Mouse (Mus musculus): ENCODE data around the gene Olfr1356. TPM values are rescaled to one million over a fixed set of nuclear protein-coding genes. Genes with fewer than 3 reads are reported as not detected.
A peak's percentile ranks its signal among the peaks of the same experiment; 100 is the strongest.
"Not testable (repeated sequence)": the region's sequence is repeated elsewhere in the genome, so short reads cannot be mapped to it uniquely, and the experiment has no call there.

Olfr1356 gene
- not detected in 2 replicates for polyA plus RNA-seq (2015; fragmentation: Nextera tagmentation; extraction: Ambion mirVana)

DNA sequence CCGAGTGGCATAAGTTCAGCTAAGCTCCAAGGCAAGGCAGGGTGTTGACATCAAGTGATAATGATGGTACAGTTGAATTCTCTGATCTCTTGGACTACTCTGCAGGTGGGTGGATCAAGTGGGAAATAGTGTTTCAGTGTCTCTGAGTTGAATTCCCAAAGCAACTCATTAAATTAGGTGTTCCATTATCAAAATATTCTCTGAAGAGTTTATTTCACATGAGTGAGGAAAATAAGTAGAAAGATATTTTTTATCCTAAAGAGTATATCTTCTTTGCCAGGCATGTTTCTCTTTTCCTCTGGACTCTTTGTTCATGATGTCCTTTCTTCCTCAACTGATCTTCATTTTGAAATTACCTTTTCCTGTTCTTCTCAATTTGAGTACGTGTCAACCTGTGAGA lies at the start of gene Olfr1356:
Olfr1356 (minus strand) TSS at position 101 of the 400 bp plus-strand sequence.
- no peak for ATAC-seq
- Histone ChIP-seq H3K9me3 (ENCODE audit: control insufficient read depth, low read length) (no peaks in the 10 kb centered on the region), H3K27ac (ENCODE audit: low read length) (no peak within 1 kb of the TSS), H3K27me3 (replicated peaks; ENCODE audit: control insufficient read depth, insufficient read depth, low read length) (no peaks in the 10 kb centered on the region), H3K4me2 (ENCODE audit: low read length) (no peak within 1 kb of the TSS), H3K4me1 (replicated peaks; ENCODE audit: control insufficient read depth, insufficient read depth, low read length) (no peaks in the 10 kb centered on the region), H3K4me3 (replicated peaks; ENCODE audit: low read length) (no peak within 1 kb of the TSS), H3K36me3 (ENCODE audit: control insufficient read depth, insufficient read depth) (no peaks in the 10 kb centered on the region), H3K9ac (replicated peaks; ENCODE audit: low read depth, low read length) (no peak within 1 kb of the TSS)
- 86% methylated on average over 2 of the region's 2 CpGs for WGBS

DNA sequence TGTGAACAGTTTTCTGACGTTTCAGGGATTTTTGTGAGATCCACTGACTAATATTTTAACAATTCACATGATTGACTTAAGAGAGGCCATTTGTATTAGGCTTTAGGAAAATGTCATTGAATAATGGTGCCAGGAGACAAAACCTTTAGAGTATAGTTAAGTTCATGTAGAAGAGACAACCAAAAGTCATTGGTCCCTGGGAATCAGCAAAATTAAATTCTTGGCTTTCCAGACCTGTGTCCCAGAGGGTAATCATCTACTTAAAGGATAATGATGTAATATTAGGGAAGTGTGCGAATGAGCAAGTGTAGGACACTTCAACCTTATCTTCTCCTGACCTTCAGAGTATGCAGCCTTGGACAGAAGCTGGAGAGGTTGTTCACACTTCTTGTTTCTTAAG lies 23.3 kb upstream of the Olfr1356 start, which contains the start of gene Olfr1355:
Olfr1355 (plus strand) TSS at position 301 of the 400 bp plus-strand sequence.
- no peak within 1 kb of the TSS for H3K4me2 ChIP-seq (ENCODE audit: low read length)
- no peak for ATAC-seq
- H3K36me3 ChIP-seq (ENCODE audit: control insufficient read depth, insufficient read depth) = no peaks in the 10 kb centered on the region
- H3K27me3 ChIP-seq (replicated peaks; ENCODE audit: control insufficient read depth, insufficient read depth, low read length) = no peaks in the 10 kb centered on the region
- H3K4me3 ChIP-seq (replicated peaks; ENCODE audit: low read length) = no peak within 1 kb of the TSS
- no peak within 1 kb of the TSS for H3K9ac ChIP-seq (replicated peaks; ENCODE audit: low read depth, low read length)
- no peaks in the 10 kb centered on the region for H3K4me1 ChIP-seq (replicated peaks; ENCODE audit: control insufficient read depth, insufficient read depth, low read length)
- peaks cover 3% of the 10 kb centered on the region; the same call in 1 of the 2 replicates for H3K9me3 ChIP-seq (ENCODE audit: control insufficient read depth, low read length)
- no peak within 1 kb of the TSS for H3K27ac ChIP-seq (ENCODE audit: low read length)
- 70% methylated on average over 2 of the region's 2 CpGs for WGBS

DNA sequence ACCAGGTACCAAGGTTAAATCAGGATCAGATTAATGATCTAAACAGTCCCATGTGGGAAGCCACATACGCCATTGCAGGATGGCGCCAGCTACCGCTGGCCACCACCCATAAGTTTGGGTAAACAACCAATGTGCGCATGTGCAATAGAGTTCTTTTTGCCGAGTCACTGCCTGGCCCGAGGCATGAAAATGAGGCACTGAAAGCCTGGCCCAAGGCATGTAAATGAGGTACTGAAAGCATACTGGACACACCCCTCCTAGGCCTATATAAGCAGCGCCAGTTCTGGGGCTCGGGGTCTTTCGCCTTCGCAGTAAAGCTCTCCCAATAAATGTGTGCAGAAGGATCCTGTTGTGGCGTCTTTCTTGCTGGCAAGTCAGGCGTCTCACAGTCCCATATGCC lies 11.5 kb downstream of the Olfr1356 start:
- H3K27me3 ChIP-seq (replicated peaks; ENCODE audit: control insufficient read depth, insufficient read depth, low read length); H3K27ac ChIP-seq (ENCODE audit: low read length); H3K36me3 ChIP-seq (ENCODE audit: control insufficient read depth, insufficient read depth); H3K9ac ChIP-seq (replicated peaks; ENCODE audit: low read depth, low read length); H3K9me3 ChIP-seq (ENCODE audit: control insufficient read depth, low read length); H3K4me1 ChIP-seq (replicated peaks; ENCODE audit: control insufficient read depth, insufficient read depth, low read length); H3K4me3 ChIP-seq (replicated peaks; ENCODE audit: low read length); H3K4me2 ChIP-seq (ENCODE audit: low read length); ATAC-seq: not testable (repeated sequence)
- 92% methylated on average over 12 of the region's 12 CpGs for WGBS

DNA sequence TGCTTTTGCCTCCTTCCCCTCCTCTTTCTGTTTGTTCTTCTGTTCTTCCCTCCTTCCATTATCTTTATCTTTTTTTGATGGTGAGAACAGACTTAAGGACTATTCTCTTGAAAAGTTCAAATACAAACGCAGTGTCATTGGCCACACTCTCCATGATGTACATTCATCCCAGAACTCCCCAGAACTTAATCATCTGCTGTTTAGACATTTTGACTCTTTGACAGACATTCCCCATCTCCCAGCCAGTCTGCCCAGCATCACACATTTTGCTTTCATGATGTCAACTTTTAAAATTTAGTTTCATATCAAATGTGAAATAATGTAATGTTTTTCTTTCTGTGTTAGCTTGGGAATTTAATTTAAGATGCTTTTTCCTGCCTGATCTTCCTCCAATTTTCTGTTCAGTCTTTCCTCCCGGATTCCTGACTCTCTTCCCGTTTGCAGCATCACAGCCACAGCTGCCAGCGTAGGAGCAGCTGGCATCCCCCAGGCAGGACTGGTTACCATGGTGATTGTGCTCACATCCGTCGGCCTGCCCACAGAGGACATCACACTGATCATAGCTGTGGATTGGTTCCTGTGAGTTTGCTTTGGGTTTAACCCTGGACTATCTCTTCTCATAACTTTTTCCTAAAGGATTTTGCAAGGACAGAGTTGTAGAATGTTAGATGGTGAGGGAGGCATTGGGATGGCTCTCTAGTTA lies 39.5 kb downstream of the Olfr1356 start:
- Histone ChIP-seq H3K9ac (replicated peaks; ENCODE audit: low read depth, low read length) (no peak overlapping the region), H3K27me3 (replicated peaks; ENCODE audit: control insufficient read depth, insufficient read depth, low read length) (no peaks in the 10 kb centered on the region), H3K9me3 (ENCODE audit: control insufficient read depth, low read length) (no peaks in the 10 kb centered on the region), H3K36me3 (ENCODE audit: control insufficient read depth, insufficient read depth) (no peaks in the 10 kb centered on the region), H3K4me2 (ENCODE audit: low read length) (no peak overlapping the region), H3K27ac (ENCODE audit: low read length) (no peak overlapping the region), H3K4me3 (replicated peaks; ENCODE audit: low read length) (no peak overlapping the region), H3K4me1 (replicated peaks; ENCODE audit: control insufficient read depth, insufficient read depth, low read length) (no peaks in the 10 kb centered on the region; the same call in 1 of the 2 replicates)
- ATAC-seq = peak; percentile 89
- 31% methylated on average over 6 of the region's 6 CpGs for WGBS

DNA sequence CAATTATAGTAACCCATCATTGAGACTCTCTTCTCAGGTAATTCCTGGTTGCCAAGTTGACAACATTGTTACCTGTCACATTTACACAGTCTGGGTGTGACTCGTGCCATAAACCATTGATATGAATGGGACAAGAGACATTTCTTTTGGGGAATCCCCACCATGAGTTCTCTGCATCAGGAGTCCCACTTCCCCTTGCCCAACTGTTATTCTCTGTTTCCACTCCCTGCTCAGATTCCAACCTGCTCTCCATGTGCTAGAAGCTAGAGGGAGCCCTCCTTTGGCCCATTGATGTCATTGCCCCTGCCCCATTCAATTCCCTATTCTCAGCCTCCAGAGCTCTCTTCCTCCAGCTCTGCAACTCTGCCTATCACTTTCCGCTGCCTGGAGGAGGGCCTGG lies 50.5 kb downstream of the Olfr1356 start:
- Histone ChIP-seq H3K4me1 (replicated peaks; ENCODE audit: control insufficient read depth, insufficient read depth, low read length) (no peaks in the 10 kb centered on the region), H3K4me2 (ENCODE audit: low read length) (no peak overlapping the region), H3K36me3 (ENCODE audit: control insufficient read depth, insufficient read depth) (no peaks in the 10 kb centered on the region), H3K9me3 (ENCODE audit: control insufficient read depth, low read length) (no peaks in the 10 kb centered on the region), H3K4me3 (replicated peaks; ENCODE audit: low read length) (no peak overlapping the region), H3K9ac (replicated peaks; ENCODE audit: low read depth, low read length) (no peak overlapping the region), H3K27me3 (replicated peaks; ENCODE audit: control insufficient read depth, insufficient read depth, low read length) (no peaks in the 10 kb centered on the region), H3K27ac (ENCODE audit: low read length) (no peak overlapping the region)
- 81% methylated on average over 2 of the region's 2 CpGs for WGBS
- ATAC-seq = no peak

Other genes with a start within 250 kb of the Olfr1356 start
- gene Olfr1357, start 234.1 kb downstream of the Olfr1356 start, polyA plus RNA-seq (2015; fragmentation: Nextera tagmentation; extraction: Ambion mirVana) = not detected in 2 replicates
- 0.11 TPM in 1 of 2 replicates, not detected in the other for gene Casp14, start 133.9 kb downstream of the Olfr1356 start, polyA plus RNA-seq (2015; fragmentation: Nextera tagmentation; extraction: Ambion mirVana)
- 0.39 and 0.41 TPM in 2 replicates for gene Ccdc105, start 99.1 kb downstream of the Olfr1356 start, polyA plus RNA-seq (2015; fragmentation: Nextera tagmentation; extraction: Ambion mirVana)
- gene Slc1a6, start 71.7 kb downstream of the Olfr1356 start, polyA plus RNA-seq (2015; fragmentation: Nextera tagmentation; extraction: Ambion mirVana) = 5.4 and 7.4 TPM in 2 replicates
- not detected in 2 replicates for gene Olfr1355, start 23.4 kb upstream of the Olfr1356 start, polyA plus RNA-seq (2015; fragmentation: Nextera tagmentation; extraction: Ambion mirVana)
- gene Olfr1354, start 61.0 kb upstream of the Olfr1356 start, polyA plus RNA-seq (2015; fragmentation: Nextera tagmentation; extraction: Ambion mirVana) = not detected in 2 replicates
- not detected in 2 replicates for gene Olfr8, start 98.5 kb upstream of the Olfr1356 start, polyA plus RNA-seq (2015; fragmentation: Nextera tagmentation; extraction: Ambion mirVana)
- not detected in 2 replicates for gene Olfr1353, start 111.1 kb upstream of the Olfr1356 start, polyA plus RNA-seq (2015; fragmentation: Nextera tagmentation; extraction: Ambion mirVana)
- not detected in 2 replicates for gene Olfr1352, start 128.9 kb upstream of the Olfr1356 start, polyA plus RNA-seq (2015; fragmentation: Nextera tagmentation; extraction: Ambion mirVana)
- not detected in 2 replicates for gene Olfr1351, start 160.3 kb upstream of the Olfr1356 start, polyA plus RNA-seq (2015; fragmentation: Nextera tagmentation; extraction: Ambion mirVana)
- gene Olfr57, start 176.6 kb upstream of the Olfr1356 start, polyA plus RNA-seq (2015; fragmentation: Nextera tagmentation; extraction: Ambion mirVana) = 0.15 and 0.65 TPM in 2 replicates
- gene 2610008E11Rik, start 245.4 kb upstream of the Olfr1356 start, polyA plus RNA-seq (2015; fragmentation: Nextera tagmentation; extraction: Ambion mirVana) = 59.6 and 65.9 TPM in 2 replicates

Measured in forebrain, embryonic 16.5 days (tissue).